Mouse (Mus musculus) embryonic fibroblast, embryonic 13.5 days (primary cell): ENCODE results near the gene Sap25.

Experiments used
- CTCF ChIP-seq: IDR thresholded peaks from 2 replicates; pipeline ENCODE4 v1.5.1; 2011; ENCODE audit warnings: mild to moderate bottlenecking, control low read depth, low read length, moderate library complexity, borderline replicate concordance; ENCODE audit not compliant: insufficient read depth
- POLR2A ChIP-seq: IDR thresholded peaks from 2 replicates; pipeline ENCODE4 v1.6.1; 2011; ENCODE audit warnings: low read depth, mild to moderate bottlenecking, control low read depth, low read length, moderate library complexity

GRCm38 (mm10) chr5:137629906-137630545, 11.1 kb upstream of the Sap25 start:
- TF ChIP-seq POLR2A (no peak), CTCF (no peak)
